Mouse (Mus musculus) testis, adult 2 months (tissue): Measurements from ENCODE around the gene Arid5b. TPM values are rescaled to one million over a fixed set of nuclear protein-coding genes. Genes with fewer than 3 reads are reported as not detected.

Experiments used
- H3K27ac ChIP-seq: fragments of 200-500 bp; 2 replicates; pipeline ENCODE4 v1.5.1; 2012; ENCODE audit warnings: low read depth, low read length; ENCODE audit not compliant: control insufficient read depth, insufficient read depth
- H3K27me3 ChIP-seq: fragments of 200-500 bp; 2 replicates; pipeline ENCODE4 v1.6.1; 2012; ENCODE audit warnings: mild to moderate bottlenecking, low read length, moderate library complexity; ENCODE audit not compliant: control insufficient read depth, insufficient read depth
- H3K36me3 ChIP-seq: fragments of 200-500 bp; 2 replicates; pipeline ENCODE4 v1.6.1; 2012; ENCODE audit warnings: mild to moderate bottlenecking, low read length; ENCODE audit not compliant: control insufficient read depth, insufficient read depth
- H3K4me1 ChIP-seq: fragments of 200-500 bp; 2 replicates; pipeline ENCODE4 v1.6.1; 2012; ENCODE audit warnings: low read length; ENCODE audit not compliant: control insufficient read depth, insufficient read depth
- H3K4me3 ChIP-seq: fragments of 200-500 bp; 2 replicates; pipeline ENCODE4 v1.5.1; 2012; ENCODE audit warnings: low read depth, mild to moderate bottlenecking, low read length, moderate library complexity, mixed read lengths; ENCODE audit not compliant: control insufficient read depth
- CTCF ChIP-seq: fragments of 200-500 bp; IDR thresholded peaks from 2 replicates; pipeline ENCODE4 v1.5.1; 2012; ENCODE audit warnings: low read depth, mild to moderate bottlenecking, inconsistent platforms, low read length, moderate library complexity; ENCODE audit not compliant: control insufficient read depth, insufficient read depth, insufficient replicate concordance
- POLR2A ChIP-seq: fragments of 200-500 bp; IDR thresholded peaks from 2 replicates; pipeline ENCODE4 v1.6.1; 2012; ENCODE audit warnings: low read depth, mild to moderate bottlenecking, inconsistent platforms, low read length, moderate library complexity; ENCODE audit not compliant: control insufficient read depth
- polyA plus RNA-seq: library from polyadenylated mRNA; depleted of rRNA; stranded (reverse); fragments of >200 nt; gene quantifications from 2 replicates; pipeline ENCODE4 v1.2.3, GENCODE M21; 2012

Arid5b gene
- polyA plus RNA-seq, 1 experiment, result 4.9 TPM

DNA sequence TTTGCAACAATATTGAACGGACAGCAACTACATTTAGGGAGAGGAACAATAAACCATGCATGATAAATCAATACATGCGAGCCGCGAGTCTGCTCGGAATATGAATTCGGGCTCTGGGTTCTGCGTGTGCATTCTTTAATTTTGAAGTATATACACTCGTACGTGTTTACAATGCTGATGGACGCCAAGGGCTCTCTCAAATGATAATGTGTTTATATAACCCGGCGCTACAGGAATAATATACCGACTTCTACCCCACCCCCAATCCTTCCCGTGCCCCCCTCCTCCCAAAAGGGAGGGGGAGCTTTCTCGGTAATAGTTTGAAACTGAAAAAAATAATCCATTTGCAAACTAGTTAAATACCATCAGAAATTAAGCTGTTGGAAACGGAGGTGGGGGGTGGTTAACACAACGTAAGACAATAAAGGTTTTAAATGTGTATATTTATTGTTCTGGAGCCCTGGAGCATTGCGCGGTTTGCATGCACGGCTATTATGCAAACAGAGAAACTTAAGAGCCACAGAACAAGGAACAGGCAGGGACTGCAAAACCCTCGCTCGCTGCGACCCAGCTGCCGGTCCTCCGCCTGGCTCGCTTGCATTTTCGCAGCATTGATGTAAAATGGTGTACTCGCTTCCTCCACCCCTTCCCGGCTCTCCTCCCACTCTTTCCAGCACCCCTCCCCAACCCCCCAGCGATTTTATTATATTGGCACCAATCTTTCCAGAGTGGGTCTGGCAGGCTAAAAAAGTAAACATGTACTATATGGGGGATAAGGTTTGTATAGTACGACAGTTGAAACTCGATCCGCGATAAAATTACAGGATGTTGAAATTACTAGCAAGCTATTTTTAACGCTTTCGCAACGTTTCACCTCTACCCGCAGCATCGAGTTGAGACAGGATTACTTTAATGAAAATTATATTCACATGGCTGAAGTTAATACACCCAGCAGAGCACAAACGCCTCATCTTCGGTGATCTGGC, 1.3 kb upstream of the Arid5b start:
- Histone ChIP-seq H3K36me3 (no peaks in the 10 kb centered on the region), H3K27me3 (peaks cover 2% of the 10 kb centered on the region; the same call in 1 of the 2 replicates), H3K4me1 (peaks cover 17% of the 10 kb centered on the region), H3K27ac (peak overlapping the region; percentile 84), H3K4me3 (peak overlapping the region; percentile 65)
- TF ChIP-seq CTCF, result no peak
- TF ChIP-seq POLR2A, result peak; percentile 32; the same call in 1 of the 2 replicates

DNA sequence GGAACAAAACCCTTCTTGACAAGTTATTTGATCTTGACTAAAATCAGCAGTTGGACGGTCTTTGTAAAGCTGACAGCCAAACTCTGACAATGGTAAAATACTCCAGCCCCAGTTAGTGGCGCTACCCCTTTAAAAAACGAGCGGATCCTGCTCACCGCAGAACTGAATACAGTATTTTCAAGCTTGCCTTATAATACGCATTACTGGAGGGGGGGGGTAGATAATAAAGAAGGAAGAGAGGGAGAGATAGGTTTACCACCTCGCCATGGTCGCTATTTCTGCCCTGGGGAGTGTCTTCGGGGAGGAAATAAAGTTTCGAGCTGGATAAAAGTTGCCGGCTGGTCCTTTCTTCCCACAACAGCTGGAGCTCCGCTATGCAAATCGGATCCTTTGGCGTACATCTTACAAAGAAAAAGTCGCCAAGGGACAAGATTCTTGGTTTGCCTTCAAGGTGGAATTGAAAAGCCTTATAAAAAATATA, 829 bp downstream of the Arid5b start:
- peaks cover 13% of the 10 kb centered on the region for H3K4me1 ChIP-seq
- H3K4me3 ChIP-seq, result peak overlapping the region; percentile 88
- no peaks in the 10 kb centered on the region for H3K36me3 ChIP-seq
- TF ChIP-seq POLR2A (no peak), CTCF (no peak)
- H3K27ac ChIP-seq, result peak overlapping the region; percentile 84
- H3K27me3 ChIP-seq, result peaks cover 2% of the 10 kb centered on the region; the same call in 1 of the 2 replicates

DNA sequence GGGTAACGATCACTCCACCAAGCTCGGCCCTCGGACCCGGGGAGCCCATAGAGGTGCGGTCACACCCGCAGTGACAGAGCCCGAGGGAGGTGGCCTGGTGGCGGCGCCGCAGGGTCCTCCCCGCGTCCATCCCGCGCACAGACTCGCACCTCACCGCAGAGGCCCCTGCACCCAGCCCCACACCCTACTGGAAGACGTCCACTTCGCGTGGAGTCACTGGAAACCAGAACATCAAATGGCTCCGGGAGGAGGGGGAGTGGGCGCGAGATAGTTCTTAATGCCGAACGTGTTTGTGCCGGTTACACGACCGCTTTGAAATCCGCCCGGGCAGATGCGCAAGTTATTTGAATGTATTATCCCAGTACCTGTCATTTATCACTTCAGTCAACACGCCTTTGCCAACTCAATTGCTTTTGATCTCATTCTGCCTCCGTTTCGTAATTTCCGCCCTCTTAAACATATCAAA, 1.5 kb downstream of the Arid5b start:
- H3K4me3 ChIP-seq, result peak overlapping the region; percentile 91
- H3K4me1 ChIP-seq, result peaks cover 13% of the 10 kb centered on the region
- H3K27ac ChIP-seq, result peak overlapping the region; percentile 85
- no peak for TF ChIP-seq POLR2A
- TF ChIP-seq CTCF, result no peak
- peaks cover 2% of the 10 kb centered on the region; the same call in 1 of the 2 replicates for H3K27me3 ChIP-seq
- H3K36me3 ChIP-seq, result no peaks in the 10 kb centered on the region

DNA sequence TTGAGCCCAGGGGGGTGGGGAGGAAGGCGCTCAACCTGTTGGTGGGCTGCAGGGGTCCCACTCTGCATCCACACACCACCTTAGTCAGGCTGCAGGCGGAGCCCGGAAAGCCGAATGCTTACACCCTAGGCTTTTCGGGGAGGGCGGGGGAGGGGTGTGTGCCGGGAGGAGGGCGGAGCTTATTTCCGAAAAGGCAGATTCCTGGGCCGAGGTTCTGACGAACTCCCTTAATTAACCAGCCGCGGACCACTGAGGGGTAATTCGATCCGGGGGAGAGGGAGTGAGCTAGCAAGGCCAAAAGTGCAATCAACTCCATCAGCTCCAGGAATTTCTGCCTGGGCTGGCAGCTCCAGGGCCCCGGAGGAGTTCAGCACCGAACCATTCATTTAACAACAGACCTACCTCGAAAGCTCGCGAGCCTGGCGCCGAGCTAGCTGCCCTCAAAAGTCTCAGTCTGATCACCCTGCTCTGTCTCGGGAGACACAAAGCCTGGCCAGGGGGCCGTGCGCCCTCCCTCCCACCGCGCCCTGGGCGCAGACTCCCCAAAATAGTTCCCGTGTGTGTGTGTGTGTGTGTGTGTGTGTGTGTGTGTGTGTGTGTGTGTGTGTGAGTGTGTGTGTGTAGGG, 2.1 kb downstream of the Arid5b start:
- H3K27me3 ChIP-seq, result peaks cover 2% of the 10 kb centered on the region; the same call in 1 of the 2 replicates
- peak overlapping the region; percentile 91 for H3K4me3 ChIP-seq
- H3K36me3 ChIP-seq, result no peaks in the 10 kb centered on the region
- peak overlapping the region; percentile 85 for H3K27ac ChIP-seq
- peaks cover 13% of the 10 kb centered on the region for H3K4me1 ChIP-seq
- no peak for TF ChIP-seq CTCF
- 0 out of 2 replicates have a peak, but pooled peaks have one; percentile 23 for TF ChIP-seq POLR2A

DNA sequence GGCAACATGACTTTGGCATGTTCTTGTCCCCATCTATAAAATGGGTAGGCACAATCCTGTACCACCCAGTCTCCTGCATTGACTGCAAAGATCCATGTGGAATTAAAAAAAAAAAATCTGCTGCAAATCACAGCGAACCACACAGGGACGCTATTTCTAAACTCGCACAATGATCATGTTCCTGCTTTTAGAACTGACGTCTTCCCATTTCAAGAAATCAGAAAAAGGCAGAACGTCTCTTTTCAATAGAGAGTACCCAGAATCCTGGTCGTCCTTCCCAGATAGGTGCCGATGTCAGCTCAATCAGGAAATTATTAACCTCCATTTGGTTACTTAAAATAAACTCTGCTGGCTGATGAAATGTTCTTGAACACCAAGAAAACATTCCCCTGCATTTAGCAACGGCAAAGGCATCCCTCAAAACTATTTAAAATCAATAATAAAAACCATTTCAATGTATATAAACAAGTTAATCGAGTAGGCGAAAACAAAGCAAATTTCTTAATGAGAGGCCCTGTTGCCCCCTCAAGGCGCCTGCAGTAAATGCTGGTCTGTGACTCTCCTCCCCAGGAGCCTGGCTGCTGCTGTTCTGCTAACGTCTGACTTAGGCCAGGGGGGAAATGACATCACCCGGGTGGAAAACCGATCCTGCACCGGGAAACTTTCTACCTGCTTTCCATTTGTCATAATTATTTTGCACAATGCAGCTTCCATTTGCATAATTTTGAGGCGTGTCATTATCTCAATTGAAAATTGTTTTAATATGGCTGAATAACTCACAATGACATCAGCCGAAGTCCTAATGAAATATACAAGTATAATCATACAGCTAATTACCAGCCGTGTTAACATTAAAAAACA, 3.4 kb downstream of the Arid5b start:
- Histone ChIP-seq H3K36me3 (no peaks in the 10 kb centered on the region), H3K4me1 (peaks cover 13% of the 10 kb centered on the region), H3K27ac (no peak overlapping the region), H3K4me3 (no peak overlapping the region), H3K27me3 (peaks cover 2% of the 10 kb centered on the region; the same call in 1 of the 2 replicates)
- TF ChIP-seq CTCF (no peak), POLR2A (no peak)

DNA sequence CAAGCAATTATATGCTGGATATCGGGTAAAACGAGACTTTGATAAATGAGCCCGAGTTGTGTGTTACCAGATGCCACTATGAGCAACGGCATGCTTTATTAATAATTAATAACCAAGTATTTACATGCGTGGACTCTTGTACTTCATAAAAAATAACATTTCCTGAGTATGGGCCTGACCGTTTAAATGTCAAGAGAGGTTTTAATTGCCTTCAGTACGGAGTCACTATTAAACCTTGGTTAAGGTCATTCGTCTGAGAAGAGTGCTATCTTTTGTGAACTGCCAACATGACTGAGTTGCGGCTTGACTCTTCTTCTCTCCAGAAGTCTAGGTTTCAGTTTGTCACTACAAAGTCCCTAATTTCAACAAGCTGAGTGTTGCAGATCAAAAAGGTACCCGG, 8.8 kb downstream of the Arid5b start:
- H3K27ac ChIP-seq, result no peak overlapping the region
- no peak overlapping the region for H3K4me3 ChIP-seq
- H3K4me1 ChIP-seq, result no peaks in the 10 kb centered on the region
- no peaks in the 10 kb centered on the region for H3K27me3 ChIP-seq
- H3K36me3 ChIP-seq, result no peaks in the 10 kb centered on the region
- no peak for TF ChIP-seq POLR2A
